Comparison of ENCODE assay signal across 13 mouse cellular contexts in the genomic region with DNA sequence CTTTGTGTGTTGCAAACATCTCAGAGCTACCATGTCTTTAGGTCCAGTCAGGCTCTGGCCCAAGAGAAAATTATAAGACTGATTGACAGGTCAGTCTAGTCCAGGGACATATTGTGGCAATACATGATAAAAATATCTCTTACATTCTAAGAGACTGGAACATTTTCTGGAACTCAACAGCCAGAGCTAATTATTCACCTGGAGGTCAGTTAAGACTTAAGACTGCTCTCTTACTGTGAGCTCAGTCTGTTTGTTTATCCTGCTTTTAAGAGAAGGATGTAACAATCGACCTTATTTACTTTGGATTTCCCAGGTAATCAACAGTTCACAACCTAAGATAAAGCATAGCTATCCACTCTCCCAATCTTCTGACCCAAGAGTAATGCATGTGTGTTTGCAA.
"Had no signal": no experiment of that assay in that cellular context is flagged by ENCODE, and none has a peak within 500 bp of the region (broad histone marks: within the 10 kb centered on the region; RNA-seq: fewer than 3 reads in every experiment).

No protein-coding gene starts in this region.

- H3K27me3 ChIP-seq: lung, embryonic 15.5 days; megakaryocyte, embryonic 14.5 days; midbrain, embryonic 13.5 days; midbrain, embryonic 15.5 days; neural tube, embryonic 12.5 days had no signal

- H3K9me3 ChIP-seq: lung, embryonic 15.5 days; midbrain, embryonic 13.5 days; midbrain, embryonic 15.5 days; neural tube, embryonic 12.5 days had no signal

- ATAC-seq: liver, postnatal 0 days; midbrain, embryonic 13.5 days; midbrain, embryonic 15.5 days had no signal

- H3K4me1 ChIP-seq: lung, embryonic 15.5 days; midbrain, embryonic 13.5 days; midbrain, embryonic 15.5 days; neural tube, embryonic 12.5 days had no signal

- H3K4me3 ChIP-seq: lung, embryonic 15.5 days; megakaryocyte, embryonic 14.5 days; midbrain, embryonic 13.5 days; midbrain, embryonic 15.5 days; neural tube, embryonic 12.5 days had no signal

- H3K9ac ChIP-seq: liver, postnatal 0 days; lung, embryonic 15.5 days; midbrain, embryonic 13.5 days; midbrain, embryonic 15.5 days; neural tube, embryonic 12.5 days had no signal

- H3K4me2 ChIP-seq: lung, embryonic 15.5 days; midbrain, embryonic 11.5 days; midbrain, embryonic 13.5 days; midbrain, embryonic 15.5 days; neural tube, embryonic 12.5 days had no signal

- DNase-seq: liver, postnatal 0 days; right cerebral cortex, postnatal 14 days; spleen, adult 18-20 months; thymus, adult 18-20 months; thymus, postnatal 14 days; thymus, postnatal 36 days had no signal

- H3K27ac ChIP-seq: lung, embryonic 15.5 days; macrophage; midbrain, embryonic 13.5 days; midbrain, embryonic 15.5 days; neural tube, embryonic 12.5 days had no signal

- H3K36me3 ChIP-seq: lung, embryonic 15.5 days; midbrain, embryonic 13.5 days; midbrain, embryonic 15.5 days; neural tube, embryonic 12.5 days had no signal
